Mouse (Mus musculus): Measurements from ENCODE around the gene E2f2.
A peak's percentile ranks its signal among the peaks of the same experiment; 100 is the strongest.

- peak; percentile 38; the same call in 1 of the 2 replicates for TF ChIP-seq CTCF (IDR thresholded peaks at IDR 0.05)
- TF ChIP-seq POLR2A (IDR thresholded peaks at IDR 0.05; ENCODE audit: insufficient read depth, low read depth, low read length), result no peak
- no peak for TF ChIP-seq EP300 (IDR thresholded peaks at IDR 0.05; ENCODE audit: insufficient read depth, low read depth, low read length)
Observed at GRCm38 (mm10) chr4:136188973-136189737, 17.0 kb downstream of the E2f2 start.
